Mouse (Mus musculus): ENCODE results near the gene Gtf2a1. TPM values are rescaled to one million over a fixed set of nuclear protein-coding genes. Genes with fewer than 3 reads are reported as not detected.
"Not testable (repeated sequence)": the region's sequence is repeated elsewhere in the genome, so short reads cannot be mapped to it uniquely, and the experiment has no call there.

Gtf2a1 gene
- total RNA-seq, 2 experiments from 2014 or later, result 38.4 to 59.9 TPM

DNA sequence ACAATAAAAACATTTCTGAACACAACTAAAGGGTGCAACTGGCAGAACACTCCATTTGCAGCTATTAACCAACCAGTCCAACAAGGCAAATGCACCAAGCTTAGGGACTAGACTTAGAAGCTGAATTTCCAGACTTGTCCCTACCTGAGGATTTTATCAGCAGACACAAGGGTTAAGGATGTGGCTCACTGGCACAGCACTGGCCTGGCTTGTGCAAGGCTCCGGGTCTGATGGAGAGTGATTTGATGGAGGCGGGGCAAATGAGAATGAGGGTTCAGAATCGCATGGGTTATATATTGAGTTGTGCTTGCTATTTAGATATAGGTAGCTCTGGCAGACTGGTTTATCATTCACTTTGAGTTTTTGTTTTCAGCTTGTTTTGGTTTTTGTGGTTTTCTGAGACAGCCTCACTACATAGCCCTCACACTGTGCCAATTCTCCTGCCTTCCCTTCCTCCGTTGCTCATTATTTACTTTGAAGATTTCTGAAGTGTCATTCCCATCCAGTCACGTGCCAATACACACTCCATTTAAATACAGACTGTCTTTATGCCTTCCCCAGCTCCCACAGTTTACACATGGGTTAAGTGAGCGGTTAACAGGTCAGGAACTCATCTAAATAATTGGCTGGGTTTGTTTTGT lies 7.8 kb downstream of the Gtf2a1 start:
- peak; percentile 69 for ATAC-seq (replicated peaks; ENCODE audit: low FRiP score, poor library complexity, severe bottlenecking)

DNA sequence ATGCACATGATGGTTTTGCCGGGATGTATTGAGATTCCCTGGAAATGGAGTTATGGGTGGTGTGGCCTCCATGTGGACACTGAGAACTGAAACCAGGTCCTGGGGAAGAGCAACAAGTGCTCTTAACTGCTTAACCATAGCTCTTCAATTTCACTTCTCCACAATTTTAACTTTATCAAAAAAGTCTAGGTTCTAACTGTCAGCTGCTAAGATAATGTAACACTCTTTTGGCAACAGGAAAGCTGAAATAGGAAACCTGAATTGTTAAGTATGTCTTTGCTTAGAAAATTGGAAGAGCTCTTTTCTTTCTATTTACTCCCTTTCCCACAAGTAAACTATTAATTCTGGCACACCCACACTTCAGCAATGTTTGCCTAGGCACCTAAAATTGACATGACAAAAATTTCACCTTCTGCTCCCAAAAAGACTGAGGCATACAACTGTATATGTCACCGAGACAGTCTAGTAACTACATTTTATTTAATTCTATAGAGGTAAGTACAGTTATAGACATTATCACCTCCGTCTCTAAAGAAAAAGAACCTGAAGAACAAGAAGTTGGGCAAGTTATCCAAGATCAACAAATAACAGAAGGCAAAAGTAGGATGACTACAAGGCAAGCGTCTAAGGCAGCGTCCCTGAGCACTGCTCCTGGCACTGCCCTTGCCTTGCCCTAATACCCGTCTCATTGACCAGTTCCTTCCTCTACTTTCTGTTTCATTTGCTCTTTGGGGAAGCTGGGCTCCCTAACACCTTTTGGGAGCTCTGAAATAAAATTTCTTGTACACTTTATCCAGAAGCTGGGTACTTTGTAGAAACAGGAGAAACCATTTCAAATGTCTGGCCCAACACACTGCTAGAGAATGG lies 8.8 kb downstream of the Gtf2a1 start:
- 0 out of 2 replicates have a peak, but pooled peaks have one; percentile 55 for ATAC-seq (replicated peaks; ENCODE audit: low FRiP score, poor library complexity, severe bottlenecking)

DNA sequence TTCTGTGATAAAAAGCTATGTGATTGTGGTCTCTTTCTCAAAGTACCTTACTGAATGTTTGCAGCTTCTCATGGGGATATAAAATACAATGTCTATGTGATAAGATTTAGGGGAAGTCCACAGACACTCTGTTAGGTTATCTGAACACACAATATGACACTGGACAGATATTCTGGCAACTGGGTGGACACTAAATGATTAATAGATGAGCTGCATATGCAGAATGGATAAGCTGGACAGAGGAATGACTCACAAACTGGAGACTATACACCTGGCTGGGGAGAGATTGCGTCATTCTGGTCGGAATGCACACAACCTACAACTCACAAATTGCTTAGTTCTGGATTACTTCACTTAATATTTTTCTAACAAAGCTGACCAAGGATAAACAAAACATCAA lies 10.6 kb downstream of the Gtf2a1 start:
- ATAC-seq (replicated peaks; ENCODE audit: low FRiP score, poor library complexity, severe bottlenecking), result no peak

DNA sequence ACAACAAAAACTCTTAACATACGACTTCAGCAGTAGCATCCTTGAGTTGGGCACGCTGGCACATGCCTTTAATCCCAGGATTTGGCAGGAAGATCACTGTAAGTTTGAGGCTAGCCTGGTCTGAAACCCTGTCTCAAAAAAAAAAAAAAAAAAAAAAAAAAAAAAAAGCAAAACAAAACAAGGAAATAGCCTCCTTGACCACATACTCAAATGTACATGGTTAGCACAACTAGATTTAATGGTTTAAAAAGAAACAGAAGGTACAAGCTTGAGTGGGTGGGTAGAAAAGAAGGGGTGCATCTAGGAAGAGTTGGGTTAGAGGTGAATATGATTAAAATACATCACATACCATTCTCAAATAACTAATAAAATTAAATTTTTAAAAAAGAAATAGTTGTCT lies 18.6 kb downstream of the Gtf2a1 start:
- ATAC-seq (replicated peaks; ENCODE audit: low FRiP score, poor library complexity, severe bottlenecking), result no peak

DNA sequence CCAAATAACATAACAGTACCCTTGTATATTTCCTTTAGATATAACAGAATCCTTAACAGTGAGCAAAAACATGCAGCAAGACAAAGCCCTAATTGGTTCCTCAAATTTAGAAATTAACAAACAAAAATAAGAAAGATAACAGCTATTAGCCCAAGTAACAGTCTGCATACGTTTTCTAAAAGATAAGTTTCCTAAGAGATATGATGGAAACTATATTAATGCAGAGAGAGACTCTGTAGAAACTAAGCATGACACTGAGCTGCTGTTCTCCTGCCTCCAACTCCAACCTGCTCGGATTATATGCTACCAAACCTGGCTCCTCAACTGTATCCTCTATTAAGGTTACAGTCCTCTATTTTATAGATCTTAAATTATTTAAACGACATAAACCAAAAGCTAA lies 21.0 kb downstream of the Gtf2a1 start:
- ATAC-seq (replicated peaks; ENCODE audit: low FRiP score, poor library complexity, severe bottlenecking), result no peak

DNA sequence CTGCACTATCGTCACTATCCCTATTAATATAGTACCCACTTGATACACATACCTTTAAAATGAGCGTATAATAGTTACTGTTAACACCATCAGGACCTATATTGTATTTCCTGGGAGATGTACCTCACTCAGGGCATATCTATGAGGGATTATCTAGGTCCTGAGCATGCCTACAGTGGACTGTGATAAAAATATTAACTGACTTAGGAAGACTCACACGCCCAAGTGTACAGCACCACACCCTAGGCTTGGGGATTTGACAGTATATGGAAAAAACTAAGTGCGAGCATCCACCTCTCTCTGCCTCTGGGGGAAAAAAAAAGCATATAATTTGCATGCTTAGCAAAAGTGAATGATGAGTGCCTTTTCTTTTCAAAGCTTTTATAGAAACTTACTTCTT lies 23.1 kb downstream of the Gtf2a1 start:
- ATAC-seq (replicated peaks; ENCODE audit: low FRiP score, poor library complexity, severe bottlenecking), result peak; percentile 65

- not testable (repeated sequence) for ATAC-seq (replicated peaks; ENCODE audit: low FRiP score, poor library complexity, severe bottlenecking)
Observed at GRCm38 (mm10) chr12:91558152-91558551, 32.1 kb downstream of the Gtf2a1 start.

DNA sequence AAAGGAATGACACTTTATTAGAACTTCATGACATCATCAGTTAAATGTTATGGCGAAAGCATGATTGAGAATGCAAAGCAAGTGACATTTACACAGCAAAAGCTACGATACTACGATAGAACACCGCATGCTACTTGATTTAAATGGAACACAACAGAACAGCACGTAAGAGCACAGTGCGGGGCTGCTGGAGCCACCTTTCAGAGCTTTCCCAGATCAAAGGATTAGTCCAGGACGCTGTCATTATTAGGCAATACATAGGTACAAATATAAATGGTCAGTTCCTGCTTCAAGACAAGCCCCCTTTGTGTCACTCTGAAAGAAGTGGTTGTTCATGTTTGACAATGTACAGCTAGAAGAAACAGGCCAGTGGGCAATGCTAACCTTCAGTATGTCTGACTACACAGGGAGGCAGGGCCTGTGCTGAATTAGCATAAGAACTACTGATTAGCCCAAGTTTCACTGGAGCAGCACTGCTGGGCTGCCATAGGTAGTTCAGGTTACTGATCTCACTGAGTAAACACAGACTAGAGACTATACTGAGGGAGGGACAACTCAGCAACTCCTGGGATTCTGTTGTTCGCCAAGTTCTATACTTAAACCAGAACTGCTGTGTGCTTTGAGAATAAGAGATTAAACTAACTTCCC lies 32.8 kb downstream of the Gtf2a1 start:
- not testable (repeated sequence) for ATAC-seq (replicated peaks; ENCODE audit: low FRiP score, poor library complexity, severe bottlenecking)

DNA sequence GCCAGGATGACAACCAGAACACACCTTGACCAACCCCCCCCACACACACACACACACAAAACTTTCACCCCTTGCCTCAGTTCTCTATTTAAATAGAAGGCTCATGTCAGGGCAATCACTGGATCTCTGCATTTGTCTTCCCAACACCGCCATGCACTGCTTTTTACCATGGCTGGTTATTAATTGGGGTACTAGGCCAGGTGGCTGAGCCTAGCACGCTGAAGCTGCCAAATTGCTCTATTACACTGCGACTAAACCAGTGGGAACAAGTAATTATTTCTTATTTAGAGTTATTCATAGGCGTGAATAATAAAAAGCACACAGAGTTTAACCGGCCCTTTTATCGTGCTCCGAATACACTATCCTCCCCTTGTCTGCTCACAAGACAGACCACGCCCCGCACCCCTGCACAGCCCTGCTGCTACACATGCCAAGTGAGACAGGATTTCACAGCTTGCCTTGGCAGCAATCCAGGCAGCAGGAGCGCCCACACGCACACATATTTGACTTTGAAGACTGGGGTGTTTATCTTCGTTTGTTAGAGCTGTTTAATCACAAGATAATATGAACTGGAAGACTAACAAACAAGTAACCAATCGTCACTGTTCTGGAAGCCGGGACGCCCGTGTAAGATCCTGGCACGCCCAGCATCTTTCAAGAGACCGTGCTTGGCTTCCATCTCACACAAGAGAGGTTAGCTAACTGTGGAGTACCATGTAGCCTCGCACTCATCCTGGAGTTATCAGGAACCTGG lies 38.3 kb downstream of the Gtf2a1 start:
- ATAC-seq (replicated peaks; ENCODE audit: low FRiP score, poor library complexity, severe bottlenecking), result peak; percentile 78; the same call in 1 of the 2 replicates

- ATAC-seq (replicated peaks; ENCODE audit: low FRiP score, poor library complexity, severe bottlenecking), result no peak
Observed at GRCm38 (mm10) chr12:91549471-91549870, 40.8 kb downstream of the Gtf2a1 start.

DNA sequence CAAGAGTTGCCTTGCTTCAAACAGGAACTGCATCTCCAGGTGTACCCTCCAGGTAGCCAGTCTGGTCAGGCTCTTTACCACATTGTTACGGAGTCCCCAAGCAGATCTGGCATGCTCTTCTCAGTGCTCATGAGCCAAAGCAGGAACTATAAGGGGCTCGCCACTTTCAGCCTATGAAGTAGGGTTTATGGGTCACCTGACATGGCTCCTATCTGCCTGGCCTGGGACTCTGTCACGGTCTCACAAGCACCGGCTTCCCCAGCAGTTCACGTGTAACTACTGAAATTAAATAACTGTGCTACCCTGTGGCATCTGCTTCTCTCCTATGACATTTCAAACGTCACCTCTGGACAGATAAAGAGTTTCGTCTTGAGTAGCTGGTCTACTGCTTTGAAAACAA lies 50.1 kb downstream of the Gtf2a1 start:
- ATAC-seq (replicated peaks; ENCODE audit: low FRiP score, poor library complexity, severe bottlenecking), result no peak

DNA sequence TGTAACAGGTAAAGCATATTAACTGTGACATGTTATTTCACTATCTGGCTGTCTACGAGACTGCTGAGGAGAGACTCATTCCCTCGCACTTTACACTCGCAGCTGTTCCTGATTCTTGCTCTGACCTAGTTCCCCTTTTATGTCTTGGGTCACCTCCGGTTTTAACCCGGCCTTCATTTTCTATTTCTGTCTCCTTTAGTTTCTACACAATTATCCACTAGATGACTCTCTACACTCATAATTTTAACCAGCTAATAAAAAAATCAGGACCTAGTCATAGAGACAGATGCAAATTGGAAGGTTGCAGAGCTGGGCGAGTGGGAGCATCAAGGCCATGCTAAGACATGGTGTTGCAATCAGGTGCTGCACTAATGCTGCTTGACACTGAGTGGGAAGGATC lies 55.8 kb downstream of the Gtf2a1 start:
- ATAC-seq (replicated peaks; ENCODE audit: low FRiP score, poor library complexity, severe bottlenecking), result no peak

DNA sequence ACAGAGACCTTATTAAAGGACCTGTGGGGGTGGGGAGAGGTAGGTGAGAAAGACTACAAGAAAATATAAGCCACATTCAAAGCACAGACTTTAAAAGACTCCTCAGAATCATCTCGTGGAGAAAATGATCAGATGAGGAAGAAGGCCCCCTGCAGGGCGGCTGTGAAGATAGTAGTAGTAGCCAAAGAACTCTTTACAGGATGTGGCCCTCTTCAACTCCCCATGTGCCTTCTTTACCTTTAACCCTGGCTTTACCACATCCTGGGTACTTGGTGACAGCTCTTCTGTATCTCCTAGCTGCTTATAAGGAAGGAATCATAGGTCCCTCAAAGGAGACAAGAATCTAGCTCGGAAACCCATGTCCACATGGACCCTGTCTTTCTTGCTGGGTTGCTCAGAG lies 66.7 kb downstream of the Gtf2a1 start:
- no peak for ATAC-seq (replicated peaks; ENCODE audit: low FRiP score, poor library complexity, severe bottlenecking)

DNA sequence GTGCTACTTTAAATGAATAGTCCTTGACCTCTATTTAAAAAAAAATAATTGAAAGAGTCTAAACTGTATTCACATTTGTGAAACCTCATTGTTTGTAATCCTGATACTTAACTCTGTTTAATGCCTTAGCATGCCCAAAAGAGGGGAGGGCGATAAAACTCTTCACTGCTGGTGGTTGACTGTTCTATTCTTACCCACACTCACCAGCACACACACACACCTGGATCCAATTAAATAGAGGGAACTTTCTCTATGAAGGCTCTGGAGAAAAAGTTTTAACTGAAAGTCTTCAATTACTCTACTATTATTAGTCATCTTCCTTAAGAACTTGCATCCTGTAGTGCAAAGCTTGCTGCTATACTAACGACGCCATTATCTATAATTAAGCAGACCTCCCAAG lies 72.5 kb downstream of the Gtf2a1 start:
- ATAC-seq (replicated peaks; ENCODE audit: low FRiP score, poor library complexity, severe bottlenecking), result no peak

DNA sequence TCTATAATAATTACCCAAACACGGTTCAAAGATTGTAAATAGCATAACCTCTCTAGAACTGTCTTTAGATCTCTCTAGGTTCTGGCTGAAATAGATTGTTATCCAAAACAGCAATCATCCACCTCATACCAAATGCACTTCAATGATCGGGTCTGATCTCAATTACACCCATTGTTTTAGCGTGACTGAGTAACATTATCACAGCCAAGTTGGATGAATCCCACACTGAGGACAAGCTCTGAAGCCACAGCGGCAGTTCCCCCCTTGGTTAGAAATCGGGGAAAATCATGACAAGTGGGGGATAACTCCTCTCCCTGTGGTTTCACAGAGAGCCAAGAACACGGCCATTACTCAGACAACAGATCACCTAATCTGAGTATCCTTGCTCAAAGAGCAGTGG lies 76.3 kb downstream of the Gtf2a1 start:
- no peak for ATAC-seq (replicated peaks; ENCODE audit: low FRiP score, poor library complexity, severe bottlenecking)

DNA sequence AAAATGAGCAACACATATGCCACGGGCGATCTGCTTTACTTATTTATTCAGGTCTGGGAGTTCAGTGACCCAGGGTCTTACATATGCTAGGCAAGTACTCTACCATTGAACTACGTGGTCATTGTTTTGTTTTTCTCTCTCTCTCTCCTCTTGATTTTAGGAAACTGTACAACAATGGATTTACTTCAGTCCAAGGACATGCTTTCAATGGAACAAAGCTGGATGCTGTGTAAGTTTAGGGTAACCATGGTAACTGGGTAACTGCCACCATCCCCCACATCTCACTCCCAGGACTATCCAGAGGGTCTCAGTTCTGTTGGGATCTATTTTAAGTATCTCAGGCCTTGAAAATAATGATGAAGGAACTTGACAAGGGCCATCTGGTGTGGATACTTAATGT lies 78.5 kb downstream of the Gtf2a1 start:
- no peak for ATAC-seq (replicated peaks; ENCODE audit: low FRiP score, poor library complexity, severe bottlenecking)
